Mouse (Mus musculus) cerebellum, postnatal 10 days (tissue): ENCODE measurements around the gene Fuom.
A peak's percentile ranks its signal among the peaks of the same experiment; 100 is the strongest.
"Not testable (repeated sequence)": the region's sequence is repeated elsewhere in the genome, so short reads cannot be mapped to it uniquely, and the experiment has no call there.

Experiments
- DNase-seq, 2 experiments: peaks; one replicate each; pipeline ENCODE4 v3.0.0; 2021; ENCODE audit warnings: mixed read lengths in 2 of 2

Fuom gene

DNA sequence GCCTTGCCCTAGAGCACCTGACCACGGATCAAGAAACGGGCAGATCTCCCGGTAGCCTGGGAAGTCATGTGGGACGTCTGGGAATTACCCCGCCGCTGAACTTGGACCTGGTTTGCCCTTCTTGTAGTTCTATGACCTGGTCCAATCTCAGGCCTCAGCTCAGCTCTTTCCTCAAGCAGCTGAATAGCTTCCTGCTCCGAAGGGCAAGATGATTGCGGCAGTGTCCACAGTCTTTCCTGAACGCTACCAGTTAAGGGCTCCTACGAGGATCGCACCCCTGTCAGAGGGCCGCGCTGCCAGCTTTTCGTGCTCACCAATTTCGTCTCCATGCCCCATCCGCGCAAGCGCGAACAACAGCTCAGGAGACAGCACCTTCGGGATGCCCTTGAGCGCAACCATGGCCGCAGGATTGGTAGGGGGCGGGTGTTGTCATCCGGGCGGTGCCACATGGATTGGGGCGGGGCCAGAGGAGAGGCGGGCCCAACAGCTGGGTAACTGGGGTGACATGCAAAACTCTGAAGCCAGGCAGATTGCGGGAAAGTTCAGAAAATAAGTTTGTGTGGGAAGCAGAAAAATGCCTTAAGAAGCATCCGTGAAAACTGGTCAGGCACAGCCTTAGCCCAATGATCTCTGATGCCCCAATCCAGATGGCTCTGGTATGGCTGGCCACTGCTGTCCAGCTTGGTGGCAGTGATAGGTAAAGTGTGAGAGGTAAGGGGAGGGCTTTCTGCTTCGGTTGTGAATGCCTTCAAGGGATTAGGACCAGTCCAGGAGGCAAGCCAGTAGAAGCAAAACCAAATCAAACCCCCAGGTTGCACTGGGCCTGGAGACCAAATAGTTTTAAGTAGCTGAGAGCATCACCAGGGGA is at the start of gene Fuom:
Gene Fuom (minus strand): TSS at position 449 of the 868 bp plus-strand sequence.
- peak; percentile 81 to 83 for DNase-seq

DNA sequence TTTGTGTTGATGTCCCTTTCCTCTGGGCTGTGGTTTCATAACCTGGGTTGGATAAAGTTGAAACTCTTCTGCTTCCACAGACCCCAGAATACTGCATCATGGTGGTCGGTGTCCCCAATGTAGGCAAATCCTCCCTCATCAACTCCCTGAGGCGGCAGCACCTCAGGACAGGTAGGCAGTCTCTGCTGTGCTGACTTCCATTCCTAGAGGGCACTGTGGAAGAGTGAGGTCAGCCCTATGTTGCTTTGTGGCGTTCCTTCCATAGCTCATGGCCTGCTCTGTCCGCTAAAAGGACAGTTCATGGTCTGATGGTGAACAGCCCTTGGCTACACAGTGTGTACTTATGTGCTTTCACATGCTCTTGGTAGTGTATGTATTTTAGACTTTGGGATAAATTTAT is 42.3 kb upstream of the Fuom start:
- DNase-seq, result no peak

DNA sequence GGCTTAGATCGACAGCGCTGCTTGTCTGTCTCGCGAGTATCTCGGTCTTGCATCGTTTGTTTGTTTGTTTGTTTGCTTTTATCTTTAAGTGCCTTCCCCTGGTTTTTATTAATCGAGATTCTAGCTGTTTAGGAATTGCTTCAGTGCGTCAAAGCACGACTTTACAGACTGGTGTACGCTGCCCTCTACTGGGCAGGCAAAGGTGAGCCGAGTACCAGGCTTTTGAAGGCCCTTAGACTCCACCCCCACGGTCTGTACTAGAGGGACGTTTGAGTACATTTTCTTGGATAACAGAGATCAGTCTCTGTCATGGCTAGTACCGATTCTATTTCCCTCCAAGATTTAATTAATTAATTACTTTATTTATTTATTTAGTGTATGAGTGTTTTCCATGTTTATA is 39.1 kb upstream of the Fuom start:
- DNase-seq, result peak; percentile 84

DNA sequence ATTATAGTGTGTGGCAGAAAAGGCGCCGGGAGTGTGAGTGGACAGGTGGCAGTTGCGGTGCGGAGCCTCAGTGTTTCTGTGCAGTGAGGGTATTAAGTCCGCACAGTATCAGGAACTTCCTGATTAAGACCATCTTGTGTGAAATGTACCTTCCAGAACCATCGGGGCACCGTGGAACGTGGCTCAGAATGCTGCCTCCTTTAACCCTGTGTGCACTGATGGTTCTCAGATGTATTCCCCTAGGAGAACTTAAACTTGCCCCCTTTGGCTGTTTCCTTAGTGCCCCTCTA is 35.7 kb upstream of the Fuom start:
- DNase-seq, result no peak

DNA sequence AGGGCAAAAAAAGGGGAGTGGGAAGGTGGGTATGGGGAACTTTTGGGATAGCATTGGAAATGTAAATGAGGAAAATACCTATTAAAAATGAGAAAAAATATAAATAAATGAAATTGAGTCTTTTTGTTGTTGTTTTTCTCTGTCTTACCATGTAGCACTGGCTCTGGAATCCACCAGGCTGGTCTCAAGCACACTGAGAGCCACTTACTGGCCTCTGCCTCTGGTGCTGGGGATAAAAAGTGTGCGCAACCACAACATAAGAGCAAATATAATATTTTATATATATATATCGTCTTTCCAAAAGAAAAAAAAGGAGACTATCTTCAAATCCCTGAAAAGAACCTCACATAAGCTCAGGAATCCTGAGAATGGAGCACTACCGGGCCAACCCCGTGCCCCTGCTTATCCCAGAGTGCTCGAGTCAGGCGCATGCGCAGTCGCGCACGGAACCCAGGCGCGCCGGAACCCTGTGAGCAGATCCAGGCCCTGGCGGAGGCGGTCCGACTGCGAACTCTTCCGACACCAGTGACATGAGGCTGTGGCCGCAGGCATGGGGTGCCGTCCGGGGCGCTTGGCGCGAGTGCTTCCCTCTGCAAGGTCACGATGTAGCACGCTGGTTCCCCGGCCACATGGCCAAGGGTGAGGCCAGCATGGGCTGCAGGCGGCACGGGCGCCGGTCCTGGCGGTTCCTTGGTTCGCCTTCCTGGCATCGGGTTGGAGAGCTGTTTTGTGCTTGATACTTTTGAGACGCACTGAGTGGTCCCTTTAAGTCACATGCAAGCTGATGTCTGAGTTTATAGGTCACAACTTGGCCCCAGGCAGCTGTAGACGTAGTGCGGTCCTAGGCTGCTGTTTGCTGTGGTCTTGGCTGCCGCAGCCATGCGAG is 35.1 kb upstream of the Fuom start, which contains the start of gene Mtg1:
Gene Mtg1 (plus strand): TSS at position 430 of the 886 bp plus-strand sequence.
- DNase-seq, result peak; percentile 98

DNA sequence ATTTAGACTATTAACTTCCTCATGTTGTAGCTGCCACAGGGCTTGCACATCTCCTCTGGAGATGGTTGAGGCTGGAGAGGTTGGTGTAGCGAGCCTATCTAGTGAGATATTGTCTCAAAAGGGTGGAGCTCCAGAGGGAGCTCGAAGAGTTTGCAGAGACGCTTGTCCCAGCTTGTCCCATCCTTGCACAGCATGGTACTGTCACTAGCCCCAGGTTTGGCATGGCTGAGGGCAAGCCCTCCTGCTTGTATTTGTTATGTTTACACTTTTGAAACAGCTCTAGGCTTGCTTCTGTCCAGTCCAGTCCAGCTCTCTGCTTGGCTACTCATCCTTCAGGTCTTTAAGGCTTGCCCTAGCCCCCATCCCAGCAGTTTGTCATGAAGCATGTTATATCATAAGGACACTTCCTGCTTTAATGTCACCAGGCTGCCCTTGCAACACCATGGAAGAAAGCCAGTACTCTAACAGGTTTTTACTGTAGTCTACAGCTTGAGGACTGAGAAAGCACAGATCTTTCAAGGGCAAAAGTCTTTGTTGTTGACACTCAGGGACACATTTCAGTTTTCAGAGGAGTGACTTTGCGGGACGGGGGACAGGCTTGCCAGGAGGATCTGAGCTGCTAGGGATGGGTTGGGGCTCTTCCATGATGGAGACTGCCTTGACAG is 33.0 kb upstream of the Fuom start:
- no peak for DNase-seq

DNA sequence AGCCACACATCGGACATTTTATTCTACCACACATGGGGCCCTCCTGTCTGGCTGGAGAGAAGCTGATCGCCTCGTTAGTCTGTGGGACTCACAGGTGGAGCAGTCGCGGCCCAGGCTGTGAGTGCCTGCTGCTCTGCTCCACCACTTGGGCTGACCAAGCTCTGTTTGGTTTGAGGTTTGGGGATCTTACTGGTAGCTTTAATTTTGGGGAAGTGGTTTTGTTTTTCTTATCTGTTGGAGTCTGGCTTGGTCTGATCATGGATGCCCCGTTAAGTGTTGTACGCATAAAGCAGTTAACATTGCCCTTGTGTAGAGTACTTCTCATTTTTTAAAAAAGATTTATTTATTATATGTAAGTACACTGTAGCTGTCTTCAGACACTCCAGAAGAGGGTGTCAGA is 31.8 kb upstream of the Fuom start:
- not testable (repeated sequence) for DNase-seq

DNA sequence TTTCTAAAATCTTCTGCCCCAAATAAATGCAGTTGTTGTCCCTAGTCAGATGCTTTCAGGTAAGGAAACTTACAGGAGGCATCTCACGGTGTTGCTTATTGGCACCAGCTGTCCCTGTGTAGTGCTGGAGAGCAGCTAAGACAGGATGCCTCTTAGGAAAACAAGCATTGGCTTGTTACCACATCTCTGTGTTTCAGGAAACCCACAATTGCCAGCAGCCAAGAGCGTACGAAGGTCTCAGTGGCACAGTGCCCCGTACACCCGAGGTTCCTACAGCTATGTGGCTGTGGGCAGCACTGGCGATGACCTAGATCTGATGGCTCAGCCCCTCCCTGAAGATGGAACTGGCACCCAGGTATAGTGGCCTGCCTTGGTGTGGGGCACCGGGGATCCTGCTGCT is 29.9 kb upstream of the Fuom start:
- DNase-seq, result not testable (repeated sequence)

DNA sequence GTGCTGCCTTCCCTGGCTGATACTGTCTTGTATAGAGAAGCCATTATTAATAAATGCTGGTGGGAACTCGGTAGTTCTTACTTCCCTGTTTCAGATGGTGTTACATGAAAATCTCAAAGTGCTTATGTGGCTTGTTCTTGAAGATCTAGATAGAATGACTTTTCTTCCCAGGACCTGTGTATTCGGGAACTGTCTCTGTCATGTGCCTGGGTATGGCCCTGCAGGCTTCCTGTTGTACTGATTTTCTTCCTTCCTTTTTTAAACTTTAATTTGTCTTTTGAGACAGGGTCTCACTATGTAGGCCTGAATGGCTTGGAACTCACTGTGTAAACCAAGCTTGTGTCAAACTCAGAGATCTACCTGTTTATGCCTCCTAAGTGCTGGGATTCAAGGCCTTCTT is 25.7 kb upstream of the Fuom start:
- DNase-seq, result no peak

DNA sequence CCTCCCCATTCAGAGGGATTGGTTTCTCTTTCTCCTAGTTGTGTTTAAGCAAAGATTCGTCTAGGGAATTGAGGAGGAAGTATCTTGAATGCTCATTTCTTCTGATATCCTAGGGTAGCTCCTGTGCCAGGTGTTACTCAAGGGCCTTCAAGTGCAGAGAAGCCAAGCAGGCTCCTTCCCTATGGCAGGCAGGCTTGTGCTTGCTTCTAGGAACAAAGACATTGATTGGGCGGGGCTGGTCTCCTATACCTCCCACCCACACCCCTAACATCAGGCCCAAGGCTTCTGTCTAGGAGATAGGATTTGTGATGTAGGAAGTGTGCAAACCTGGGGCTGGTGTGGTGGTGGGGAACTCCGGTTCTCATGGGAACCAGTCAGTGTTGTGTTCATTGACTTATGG is 24.7 kb upstream of the Fuom start:
- no peak for DNase-seq

DNA sequence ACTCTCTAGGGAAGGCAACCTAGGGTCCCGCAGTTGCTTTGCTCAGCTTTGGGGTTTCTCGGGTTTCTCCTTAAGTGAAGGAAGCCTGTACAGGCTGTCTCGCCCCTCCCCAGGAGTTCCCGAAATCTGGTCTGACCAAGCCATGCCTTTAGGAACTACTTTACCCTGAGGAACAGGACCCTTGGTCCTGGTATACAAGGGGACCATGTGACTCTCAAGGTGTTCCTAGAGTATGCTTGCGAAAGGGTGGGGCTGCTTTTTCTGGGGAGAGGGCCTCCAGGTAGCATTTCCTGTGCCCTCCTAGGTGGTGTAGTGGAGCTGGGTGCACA is 23.7 kb upstream of the Fuom start:
- DNase-seq, result no peak

DNA sequence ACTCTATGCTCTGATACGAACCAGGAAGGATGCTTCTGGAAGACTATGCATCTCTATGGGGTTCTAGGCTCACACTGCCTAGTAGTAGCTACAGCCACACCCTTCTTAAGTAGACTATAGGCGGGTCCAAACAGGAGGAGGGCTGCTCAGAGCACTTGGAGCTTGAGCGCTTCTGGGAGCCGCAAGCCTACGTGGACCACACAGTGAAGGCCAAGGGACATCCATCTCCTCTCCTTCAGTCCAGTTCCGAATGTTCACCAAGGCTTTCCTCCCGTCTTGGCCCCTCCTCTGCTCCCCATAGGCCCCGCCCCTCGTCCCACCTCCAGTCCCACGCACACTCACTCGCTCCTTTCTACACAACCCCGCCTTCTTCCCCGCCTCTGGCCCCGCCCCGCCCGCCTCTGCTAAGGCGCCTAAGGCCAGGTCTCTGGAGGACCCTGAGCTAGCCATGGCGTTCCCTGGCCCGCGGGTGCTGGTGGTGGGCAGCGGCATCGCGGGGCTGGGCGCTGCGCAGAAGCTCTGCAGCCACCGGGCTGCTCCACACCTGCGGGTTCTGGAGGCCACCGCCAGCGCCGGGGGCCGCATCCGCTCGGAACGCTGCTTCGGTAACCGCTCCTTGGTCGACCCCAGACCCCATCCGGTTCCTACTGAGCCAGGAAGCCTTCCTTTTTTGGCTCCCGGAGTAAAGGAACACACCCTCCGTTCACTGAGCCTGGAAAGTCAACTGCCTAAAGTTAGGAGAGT is 23.2 kb upstream of the Fuom start:
- DNase-seq, result peak; percentile 95 to 97

DNA sequence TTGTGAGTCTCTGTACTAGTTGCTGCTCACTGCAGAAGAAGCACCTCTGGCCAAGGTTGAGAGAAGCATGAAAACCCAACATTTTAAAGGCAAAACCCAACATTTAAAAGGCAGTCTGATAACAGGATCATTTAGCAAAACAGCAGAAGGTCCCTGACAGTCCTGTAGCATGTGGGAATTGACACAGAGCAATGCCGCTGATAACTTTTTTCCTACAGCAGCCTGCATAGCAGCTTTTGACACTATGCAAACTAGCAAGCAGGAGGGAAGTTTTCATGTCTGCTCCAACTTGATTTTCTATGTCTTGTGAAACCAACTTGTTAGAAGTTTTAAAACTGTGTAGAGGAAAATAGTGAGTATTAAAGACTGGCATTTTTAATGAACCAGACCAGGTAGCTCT is 22.1 kb upstream of the Fuom start:
- no peak for DNase-seq

DNA sequence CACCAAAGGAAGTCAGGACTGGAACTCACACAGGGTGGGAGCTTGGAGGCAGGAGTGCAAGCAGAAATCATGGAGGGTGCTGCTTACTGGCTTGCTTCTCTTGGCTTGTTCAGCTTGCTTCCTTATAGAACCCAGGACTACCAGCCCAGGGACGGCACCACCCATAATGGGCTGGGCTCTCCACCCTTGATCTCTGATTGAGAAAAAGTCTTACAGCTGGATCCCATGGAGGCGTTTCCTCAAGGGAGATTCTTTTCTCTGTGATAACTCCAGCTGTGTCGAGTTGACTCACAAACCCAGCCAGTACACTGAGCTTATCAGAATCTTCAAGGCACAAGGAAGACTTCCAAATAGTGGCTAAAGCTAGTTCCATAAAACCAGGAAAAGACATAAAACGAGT is 20.5 kb upstream of the Fuom start:
- no peak for DNase-seq

DNA sequence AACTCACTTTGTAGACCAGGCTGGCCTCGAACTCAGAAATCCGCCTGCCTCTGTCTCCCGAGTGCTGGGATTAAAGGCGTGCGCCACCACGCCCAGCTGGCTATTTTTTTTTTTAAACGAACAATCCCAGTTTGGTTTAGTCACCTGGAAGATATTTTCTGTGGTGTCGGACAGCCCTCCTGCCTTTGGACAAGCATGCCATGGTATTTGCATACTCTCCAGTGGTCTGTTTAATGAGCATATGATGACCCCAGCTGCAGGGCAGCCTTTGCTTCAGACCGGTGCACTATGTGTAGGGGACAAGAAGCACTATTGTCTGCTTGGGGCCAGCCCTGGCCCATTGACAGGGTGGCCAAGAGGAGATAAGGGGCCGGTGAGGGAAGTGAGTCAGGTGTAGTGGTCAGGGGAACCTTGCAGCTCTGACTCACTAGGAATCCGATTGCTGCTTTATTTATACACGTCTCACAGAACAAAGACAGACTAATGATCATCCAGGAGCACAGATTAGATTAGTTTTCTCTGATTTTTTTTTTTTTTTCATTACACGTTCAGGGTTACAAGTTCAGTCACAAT is 19.2 kb upstream of the Fuom start:
- no peak for DNase-seq

DNA sequence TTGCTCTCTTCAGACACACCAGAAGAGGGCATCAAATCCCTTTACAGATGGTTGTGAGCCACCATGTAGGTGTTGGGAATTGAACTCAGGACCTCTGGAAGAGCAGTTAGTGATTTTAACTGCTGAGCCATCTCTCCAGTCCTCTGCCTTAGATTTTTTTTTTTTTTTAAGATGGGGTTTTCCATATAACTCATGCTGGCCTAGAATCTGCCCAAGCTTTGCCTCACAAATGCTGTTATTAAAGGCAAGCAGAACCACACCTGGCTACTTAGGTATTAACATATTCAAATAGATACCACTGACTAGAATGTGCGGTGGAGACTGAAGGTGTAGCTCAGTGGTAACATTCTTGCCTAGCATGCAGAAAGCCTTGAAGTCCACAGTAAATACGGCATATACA is 18.2 kb upstream of the Fuom start:
- DNase-seq, result no peak

DNA sequence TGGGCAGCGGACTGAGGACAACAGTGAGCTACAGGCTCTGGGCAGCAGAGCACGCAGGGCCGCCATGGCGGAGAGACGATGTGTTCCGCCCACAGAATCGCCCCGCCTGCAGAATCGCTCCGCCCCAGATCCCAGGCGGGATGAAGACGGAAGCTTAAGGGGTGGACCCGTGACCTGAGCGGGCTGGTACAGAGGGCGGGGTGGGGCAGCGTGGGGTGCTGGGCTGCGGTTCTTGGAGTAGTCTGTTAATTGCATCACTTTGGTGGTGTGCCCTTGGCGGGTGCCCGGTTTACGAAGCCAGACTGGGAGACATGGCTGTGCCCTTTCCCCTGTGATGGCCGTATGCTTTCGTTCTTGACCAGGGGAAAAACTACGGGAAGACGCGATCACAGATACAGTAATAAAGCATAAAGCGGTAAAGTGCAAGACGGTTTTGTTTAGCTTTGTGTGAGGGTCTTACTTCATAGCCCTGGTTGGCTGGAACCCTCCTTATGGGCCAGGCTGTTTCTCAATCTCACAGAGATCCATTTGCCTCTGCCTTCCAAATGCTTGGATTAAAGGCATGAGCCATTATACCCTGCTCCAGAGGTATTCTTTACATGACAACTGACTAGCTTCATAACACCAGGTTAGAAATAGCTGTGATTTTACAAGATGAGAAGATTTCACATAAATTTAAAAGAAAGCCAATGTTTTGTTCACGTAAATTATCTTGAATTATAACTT is 14.3 kb upstream of the Fuom start, which contains the start of gene Echs1:
Gene Echs1 (minus strand): TSS at position 148 of the 726 bp plus-strand sequence.
- DNase-seq, result peak; percentile 90 to 93

DNA sequence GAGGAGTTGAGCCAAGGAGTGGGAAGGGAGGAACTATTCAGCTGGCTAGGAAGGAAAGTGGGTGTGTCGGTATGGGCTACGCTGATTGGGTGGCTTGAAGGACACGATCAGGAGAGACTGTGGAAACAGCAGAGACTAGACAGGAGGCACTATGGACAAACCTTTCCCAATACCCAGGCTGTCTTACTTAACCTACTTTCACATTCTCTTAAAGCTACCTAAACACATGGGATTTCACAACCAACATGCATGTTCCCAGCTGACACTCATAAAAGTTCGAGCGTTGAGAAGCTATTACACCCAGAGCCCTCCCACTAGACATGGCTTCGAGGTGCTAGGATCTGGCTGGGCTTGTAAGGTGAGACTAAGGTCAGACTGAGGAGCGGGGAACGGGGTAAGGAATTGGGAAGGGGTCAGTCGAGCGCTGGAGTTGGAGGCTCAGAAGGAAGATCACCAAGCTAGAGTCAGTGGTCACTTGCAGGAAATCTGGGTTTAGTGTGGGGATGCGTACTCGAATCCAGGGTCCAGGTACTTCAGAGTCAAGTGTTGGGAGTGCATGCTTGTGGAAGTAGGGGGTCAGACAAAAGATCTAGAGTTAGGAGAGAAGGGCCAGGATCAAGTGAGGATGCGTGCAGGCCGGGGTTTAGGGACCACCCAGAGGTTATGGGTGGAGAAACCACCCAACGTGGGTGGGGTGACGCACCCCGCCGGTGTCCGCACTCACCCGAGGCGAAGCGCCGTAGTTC is 13.5 kb upstream of the Fuom start, which contains the start of gene Paox:
Gene Paox (plus strand): TSS at position 217 of the 746 bp plus-strand sequence.
- DNase-seq, result peak; percentile 49 to 52

DNA sequence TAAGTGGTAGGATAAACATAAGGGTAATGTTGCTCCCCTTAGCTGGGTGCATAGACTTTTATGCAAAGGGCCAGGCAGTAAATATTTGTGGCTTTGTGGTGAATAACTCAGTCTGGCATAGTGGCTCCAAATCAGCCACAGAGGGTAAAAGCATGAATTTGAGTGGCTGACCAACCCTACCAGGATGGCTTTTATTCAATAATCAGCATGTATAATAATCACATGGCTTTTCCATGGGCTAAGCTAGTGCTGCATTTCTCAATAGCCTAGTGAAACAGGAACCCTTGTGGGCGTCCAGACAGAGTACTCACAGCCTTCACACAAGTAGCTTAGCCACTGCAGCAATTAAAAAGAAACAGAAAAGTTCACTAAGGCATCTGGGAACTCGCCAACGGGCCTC is 9.7 kb upstream of the Fuom start:
- DNase-seq, result no peak

DNA sequence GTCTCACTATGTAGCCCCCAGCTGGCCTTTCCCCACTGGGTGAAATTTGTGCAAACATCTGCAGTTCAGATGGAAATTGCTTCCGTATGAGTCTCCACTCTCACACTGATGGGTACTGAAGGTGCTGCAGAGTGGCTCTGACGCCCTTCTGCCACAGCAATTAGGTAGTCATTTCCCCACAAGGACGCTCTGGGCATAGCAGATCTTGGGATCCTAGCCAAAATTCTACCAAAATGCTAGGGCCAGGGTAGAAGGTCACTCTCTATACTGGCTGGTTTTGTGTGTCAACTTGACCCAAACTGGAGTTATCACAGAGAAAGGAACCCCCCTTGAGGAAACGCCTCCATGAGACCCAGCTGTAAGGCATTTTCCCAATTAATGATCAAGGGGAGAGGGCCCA is 1.8 kb upstream of the Fuom start:
- no peak for DNase-seq

DNA sequence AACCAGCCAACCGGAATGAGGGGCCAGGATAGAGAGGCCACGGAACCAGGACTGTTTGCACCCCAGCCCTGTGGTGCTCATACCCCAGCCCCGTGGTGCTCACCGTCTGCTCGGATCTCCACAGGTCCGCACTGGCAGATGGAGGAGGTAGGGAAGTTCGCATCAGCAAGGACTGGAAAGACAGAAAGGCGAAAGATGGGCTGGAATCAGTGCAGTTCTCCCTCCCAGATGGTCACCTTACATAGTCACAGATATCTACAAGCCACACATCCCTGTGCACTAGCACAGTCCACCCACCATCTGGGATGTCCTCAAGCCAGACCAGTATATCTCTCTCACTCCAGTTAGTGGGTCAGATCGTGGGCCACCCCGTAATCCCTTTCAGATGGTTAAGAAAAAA is 743 bp downstream of the Fuom start:
- DNase-seq, result peak; percentile 32 to 42
